In genomic region chr7:46396928-46397731, GRCm38 (mm10) we compare ENCODE assay signal across 8 mouse cellular contexts. TPM values are rescaled to one million over a fixed set of nuclear protein-coding genes. Genes with fewer than 3 reads are reported as not detected.
DNase-seq lines count a peak whose midpoint lies in the region; ATAC-seq and TF ChIP-seq lines count a peak whose summit lies in the region.

No protein-coding gene starts in this region.

- ATAC-seq in hindbrain, embryonic 16.5 days: peak; percentile 52
- no peak for ATAC-seq in liver, embryonic 14.5 days (ENCODE audit: insufficient read depth)
- no peak for ATAC-seq in inflammation-experienced regulatory T-cells, adult 6 months

- TF ChIP-seq EP300 in liver, embryonic 14.5 days (IDR thresholded peaks at IDR 0.05; ENCODE audit: low read depth): no peak

- H3K27ac ChIP-seq in hindbrain, embryonic 16.5 days (ENCODE audit: low read depth, low read length): peak overlapping the region; percentile 88
- H3K27ac ChIP-seq in liver, embryonic 14.5 days: no peak overlapping the region
- no peak overlapping the region for H3K27ac ChIP-seq in small intestine, adult 2 months (ENCODE audit: insufficient read depth, low read depth, low read length)

- peaks cover 42% of the 10 kb centered on the region for H3K4me1 ChIP-seq in hindbrain, embryonic 16.5 days (ENCODE audit: control insufficient read depth, insufficient read depth, low read depth, low read length)
- H3K4me1 ChIP-seq in liver, embryonic 14.5 days (replicated peaks; ENCODE audit: control insufficient read depth in 2 of 2, insufficient read depth in 2 of 2, low read length in 1 of 2): no peaks in the 10 kb centered on the region
- peaks cover 5% of the 10 kb centered on the region; the same call in 1 of the 2 replicates for H3K4me1 ChIP-seq in small intestine, adult 2 months (ENCODE audit: control insufficient read depth, insufficient read depth, insufficient read length, low read length)

- no peaks in the 10 kb centered on the region for H3K36me3 ChIP-seq in hindbrain, embryonic 16.5 days (ENCODE audit: control insufficient read depth, insufficient read depth, low read length)
- no peaks in the 10 kb centered on the region for H3K36me3 ChIP-seq in liver, embryonic 14.5 days (replicated peaks; ENCODE audit: control insufficient read depth, insufficient read depth, low read depth)
- H3K36me3 ChIP-seq in small intestine, adult 2 months (ENCODE audit: control insufficient read depth, insufficient read depth, low read length): no peaks in the 10 kb centered on the region

- peaks cover 13% of the 10 kb centered on the region for H3K27me3 ChIP-seq in hindbrain, embryonic 16.5 days (replicated peaks; ENCODE audit: control insufficient read depth, insufficient read depth, low read length)
- H3K27me3 ChIP-seq in liver, embryonic 14.5 days (ENCODE audit: control insufficient read depth, insufficient read depth, low read length): peaks cover 49% of the 10 kb centered on the region
- H3K27me3 ChIP-seq in small intestine, adult 2 months (ENCODE audit: control insufficient read depth, insufficient read depth, low read length): peaks cover 45% of the 10 kb centered on the region

- under 1% methylated on average over 61 of the region's 64 CpGs for WGBS in hindbrain, embryonic 16.5 days
- under 1% methylated on average over 63 of the region's 64 CpGs for WGBS in liver, embryonic 14.5 days (ENCODE audit: insufficient replicate concordance)
- 4% methylated on average over 63 of the region's 64 CpGs for WGBS in small intestine, adult 2 months

- TF ChIP-seq POLR2A in small intestine, adult 2 months (IDR thresholded peaks at IDR 0.05; ENCODE audit: low read depth, low read length): no peak

- peak; percentile 60 for DNase-seq in layer of hippocampus, adult 11-12 months (ENCODE audit: low spot score)
- DNase-seq in layer of hippocampus, adult 9-10 months (ENCODE audit: low spot score): no peak
- peak; percentile 80 for DNase-seq in cerebellum, adult 9-11 months
- no peak for DNase-seq in liver, embryonic 14.5 days (ENCODE audit: low read depth in 3 of 3, low spot score in 3 of 3)
- no peak for DNase-seq in adipocyte (ENCODE audit: low spot score)

- 0 out of 2 replicates have a peak, but pooled peaks have one; percentile 7 for TF ChIP-seq CTCF in liver, embryonic 14.5 days (IDR thresholded peaks at IDR 0.05; ENCODE audit: low read depth)
- no peak for TF ChIP-seq CTCF in small intestine, adult 2 months (IDR thresholded peaks at IDR 0.05; ENCODE audit: extremely low read depth, insufficient read length, insufficient replicate concordance, low read depth, low read length)

- H3K4me3 ChIP-seq in hindbrain, embryonic 16.5 days (ENCODE audit: low read length): peak overlapping the region; percentile 89
- H3K4me3 ChIP-seq in liver, embryonic 14.5 days (ENCODE audit: insufficient read depth in 1 of 2, low read depth in 2 of 2, low read length in 2 of 2): no peak overlapping the region
- peak overlapping the region; percentile 45 for H3K4me3 ChIP-seq in small intestine, adult 2 months (ENCODE audit: low read depth, low read length)

- peak overlapping the region; percentile 97 for H3K9ac ChIP-seq in hindbrain, embryonic 16.5 days (ENCODE audit: low read depth, low read length)
- no peak overlapping the region for H3K9ac ChIP-seq in liver, embryonic 14.5 days (replicated peaks)

- H3K4me2 ChIP-seq in hindbrain, embryonic 16.5 days (ENCODE audit: low read length): peak overlapping the region; percentile 83
- H3K4me2 ChIP-seq in liver, embryonic 14.5 days (ENCODE audit: low read depth): no peak overlapping the region

- H3K9me3 ChIP-seq in hindbrain, embryonic 16.5 days (ENCODE audit: control insufficient read depth, low read length): no peaks in the 10 kb centered on the region
- H3K9me3 ChIP-seq in liver, embryonic 14.5 days (ENCODE audit: control insufficient read depth, low read length): no peaks in the 10 kb centered on the region

RNA-seq across cellular contexts. Expression of gene Kcnc1, which starts 0.8 kb away (rescaled TPM):
- 13.4 and 14.5 TPM in 2 replicates for polyA plus RNA-seq in hindbrain, embryonic 16.5 days (2015; fragmentation: Nextera tagmentation; extraction: Ambion mirVana)
- polyA plus RNA-seq in liver, embryonic 14.5 days (2012; rRNA removed): under 0.01 and 0.02 TPM in 2 replicates
- polyA plus RNA-seq in liver, embryonic 14.5 days (2014; fragmentation: Nextera tagmentation; extraction: Ambion mirVana): not detected in 2 replicates
- 0.29 and 0.34 TPM in 2 replicates for polyA plus RNA-seq in small intestine, adult 2 months (2012; rRNA removed)
- under 1 TPM in 1 of 3 experiments, not detected in 2; 0.16 TPM for polyA plus RNA-seq in inflammation-experienced regulatory T-cells, adult 6 months (2017; shearing (Covaris generic))

RNA-seq across cellular contexts. Expression of gene Myod1, which starts 20.9 kb away (rescaled TPM):
- 0.19 and 1.9 TPM in 2 replicates for polyA plus RNA-seq in hindbrain, embryonic 16.5 days (2015; fragmentation: Nextera tagmentation; extraction: Ambion mirVana)
- 0.02 TPM in 2 replicates for polyA plus RNA-seq in liver, embryonic 14.5 days (2012; rRNA removed)
- not detected in 2 replicates for polyA plus RNA-seq in liver, embryonic 14.5 days (2014; fragmentation: Nextera tagmentation; extraction: Ambion mirVana)
- polyA plus RNA-seq in small intestine, adult 2 months (2012; rRNA removed): not detected in 2 replicates
- not detected for polyA plus RNA-seq in inflammation-experienced regulatory T-cells, adult 6 months (2017; shearing (Covaris generic))

Comparison
In these comparisons a context has a peak if more than half of its experiments do, and no peak if none do; other contexts are left out.
1. DNase-seq: peak in layer of hippocampus, adult 11-12 months (single experiment) and cerebellum, adult 9-11 months (single experiment); none in layer of hippocampus, adult 9-10 months (single experiment), liver, embryonic 14.5 days (0 of 3) and adipocyte (single experiment).
2. H3K4me3 ChIP-seq: peak in hindbrain, embryonic 16.5 days (single experiment) and small intestine, adult 2 months (single experiment); none in liver, embryonic 14.5 days (0 of 2).
3. RNA of gene Kcnc1, which starts 0.8 kb away (polyA plus RNA-seq): 13.4 to 14.5 TPM in hindbrain, embryonic 16.5 days; 0.29 to 0.34 TPM in small intestine, adult 2 months, 0.16 TPM in inflammation-experienced regulatory T-cells, adult 6 months and under 0.01 to 0.02 TPM in liver, embryonic 14.5 days; every median in the first group is over 10 times any median in the second.